Mouse (Mus musculus) kidney, adult 2 months (tissue): ENCODE results near the gene Acsl3.

Experiments
- CTCF ChIP-seq: fragments of 200-500 bp; conservative IDR thresholded peaks from 2 replicates; pipeline ENCODE4 v1.5.1; 2011; ENCODE audit warnings: low read depth, mild to moderate bottlenecking, control low read depth, low read length, moderate library complexity, mixed read lengths; ENCODE audit not compliant: insufficient read depth, insufficient read length
- POLR2A ChIP-seq: fragments of 200-500 bp; IDR thresholded peaks from one replicate; pipeline ENCODE4 v1.6.1; 2011; ENCODE audit warnings: low read depth, low read length, control low read depth

GRCm38 (mm10) chr1:78710026-78710425 is 52.4 kb downstream of the Acsl3 start:
- TF ChIP-seq POLR2A, result no peak
- no peak for TF ChIP-seq CTCF
